Mouse (Mus musculus): ENCODE data around the gene Ctxn1. TPM values are rescaled to one million over a fixed set of nuclear protein-coding genes. Genes with fewer than 3 reads are reported as not detected.
A peak's percentile ranks its signal among the peaks of the same experiment; 100 is the strongest.

Gene Ctxn1
- total RNA-seq, 2 experiments from 2014 or later = 7.5 to 8.0 TPM

DNA sequence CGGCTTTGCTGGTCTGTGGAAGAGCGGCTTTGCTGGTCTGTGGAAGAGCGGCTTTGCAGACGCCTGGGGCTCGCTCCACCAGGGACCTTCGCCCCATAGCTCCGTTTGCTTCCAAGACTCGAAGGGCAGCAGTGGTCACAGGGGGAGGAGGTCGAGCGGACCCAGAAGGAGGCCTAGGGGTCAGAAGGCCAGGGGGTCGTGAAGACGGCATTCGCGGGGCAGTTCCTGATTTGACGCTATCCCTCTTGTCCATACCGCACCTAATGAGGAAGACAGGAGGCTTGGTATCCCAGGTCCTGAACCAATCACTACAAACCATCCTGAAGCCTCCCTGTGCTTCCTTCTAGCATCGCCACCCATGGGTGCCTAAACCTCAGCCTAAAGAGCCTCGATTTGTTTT lies 42.8 kb downstream of the Ctxn1 start:
- DNase-seq (ENCODE audit: low spot score in 2 of 2) = no peak

DNA sequence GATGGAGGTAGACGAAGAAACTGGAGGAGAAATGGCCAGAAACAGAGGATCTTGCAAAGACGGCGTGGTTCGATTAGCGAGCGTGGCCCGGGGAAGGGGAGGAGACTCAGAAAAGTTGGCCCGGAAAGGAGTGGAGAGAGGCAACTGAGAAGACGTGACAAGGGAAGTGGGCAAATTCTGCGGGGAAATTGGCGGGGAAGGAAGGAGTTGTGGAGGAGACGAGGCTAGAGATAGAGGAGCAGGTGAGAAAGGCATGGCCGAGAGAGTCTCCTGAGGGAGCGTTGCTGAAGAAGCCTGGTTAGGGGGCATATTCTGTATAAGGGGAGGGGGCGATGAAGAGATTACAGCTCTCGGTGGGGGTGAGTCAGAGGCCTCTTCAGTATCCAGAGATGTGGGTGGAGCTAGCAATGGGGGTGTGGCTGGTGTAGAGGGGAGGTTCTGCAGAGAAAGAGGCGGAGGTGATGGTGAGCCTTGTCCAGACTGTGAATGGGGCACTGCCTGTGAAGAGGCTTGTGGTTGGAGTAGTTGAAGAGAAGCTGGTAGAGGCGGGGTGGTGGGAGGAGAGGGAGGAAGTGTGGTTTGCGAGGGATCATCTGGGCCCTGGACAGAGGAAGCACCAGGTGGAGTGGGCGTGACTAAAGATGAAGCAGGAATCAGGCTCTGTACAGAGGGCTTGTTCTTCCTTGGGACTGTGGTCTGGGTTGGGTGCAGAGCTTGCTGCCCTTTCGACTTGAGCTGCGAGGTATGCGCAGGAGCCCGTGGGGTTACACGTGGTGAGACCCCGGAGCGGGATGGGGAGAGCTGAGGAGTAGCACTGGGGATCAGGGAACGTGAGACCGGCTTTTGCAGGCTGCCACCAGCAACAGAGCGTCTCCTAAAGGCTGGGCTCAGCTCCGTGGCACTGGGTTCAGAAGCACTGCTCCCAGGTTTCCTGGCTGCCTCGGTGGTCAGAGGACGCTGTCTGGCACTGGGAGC lies 44.8 kb downstream of the Ctxn1 start:
- peak in 1 of 2 experiments; percentile 30 for DNase-seq (ENCODE audit: low spot score in 2 of 2)

- no peak for DNase-seq (ENCODE audit: low spot score in 2 of 2)
These were observed 45.7 kb downstream of the Ctxn1 start for GRCm38 (mm10) chr8:4213210-4214005.

- DNase-seq (ENCODE audit: low spot score in 2 of 2) = no peak
These were observed 46.3 kb downstream of the Ctxn1 start for GRCm38 (mm10) chr8:4212809-4213209.

DNA sequence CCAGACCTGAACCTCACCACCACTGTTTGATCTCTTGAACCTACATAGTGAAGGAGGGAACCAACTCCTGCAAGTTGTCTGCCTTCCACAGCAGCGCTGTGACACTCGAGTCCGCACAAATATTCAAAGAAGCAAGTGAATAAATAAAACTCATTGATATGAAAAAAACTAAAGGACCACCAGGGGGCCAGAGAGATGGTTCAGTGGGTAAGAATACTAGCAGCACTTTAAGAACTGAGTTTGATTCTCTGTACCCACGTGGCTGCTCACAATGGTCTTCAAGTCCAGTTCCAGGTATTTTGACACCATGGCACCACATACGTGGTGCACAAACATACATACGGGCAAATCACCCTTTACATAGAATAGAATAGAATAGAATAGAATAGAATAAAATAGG lies 48.0 kb downstream of the Ctxn1 start:
- DNase-seq (ENCODE audit: low spot score in 2 of 2) = no peak

Other genes starting within 250 kb of the Ctxn1 start
- 1 to 10 TPM; 2.3 to 3.1 TPM for gene Cd209f, start 153.4 kb downstream of the Ctxn1 start, total RNA-seq (2021)
- under 1 TPM in 1 of 2 experiments, not detected in 1; 0.13 TPM for gene Cd209g, start 125.2 kb downstream of the Ctxn1 start, total RNA-seq (2021)
- gene Evi5l, start 92.7 kb downstream of the Ctxn1 start, total RNA-seq (2021) = 10 to 100 TPM; 25.2 to 29.0 TPM
- under 1 TPM; 0.13 to 0.27 TPM for gene Prr36, start 41.8 kb downstream of the Ctxn1 start, total RNA-seq (2021)
- under 1 TPM in 1 of 2 experiments, not detected in 1; 0.07 TPM for gene Lrrc8e, start 32.4 kb downstream of the Ctxn1 start, total RNA-seq (2021)
- 10 to 100 TPM; 58.3 to 62.6 TPM for gene Map2k7, start 20.5 kb downstream of the Ctxn1 start, total RNA-seq (2021)
- gene Gm49320, start 20.4 kb downstream of the Ctxn1 start, total RNA-seq (2021) = under 1 TPM in 1 of 2 experiments, not detected in 1; 0.20 TPM
- 1 to 10 TPM; 5.2 to 9.7 TPM for gene Tgfbr3l, start 11.1 kb downstream of the Ctxn1 start, total RNA-seq (2021)
- 10 to 100 TPM; 21.7 to 22.5 TPM for gene Snapc2, start 6.2 kb downstream of the Ctxn1 start, total RNA-seq (2021)
- gene Timm44, start 16.6 kb upstream of the Ctxn1 start, total RNA-seq (2021) = 10 to 100 TPM; 73.9 to 78.4 TPM
- 10 to 100 TPM in 1 of 2 experiments, 1 to 10 TPM in 1; 7.6 to 11.9 TPM for gene Ccl25, start 65.9 kb upstream of the Ctxn1 start, total RNA-seq (2021)
- gene Elavl1, start 66.1 kb upstream of the Ctxn1 start, total RNA-seq (2021) = 10 to 100 TPM; 70.1 to 76.5 TPM
- gene Cers4, start 233.8 kb upstream of the Ctxn1 start, total RNA-seq (2021) = 10 to 100 TPM; 14.6 to 16.4 TPM